Mouse (Mus musculus) intestine, embryonic 14.5 days (tissue): ENCODE measurements at regions not wholly inside any gene's neighbourhood (a gene's known extent, or its start where the extent isn't known, plus 50 kb on each side); places are given as distances from the start of the nearest gene placed in this dataset.

Experiments
- ATAC-seq: fragments of 200-750 bp; cut with Nextera tagmentation; replicated peaks from 2 replicates; pipeline ENCODE4 v1.8.0; 2017; ENCODE audit warnings: low read depth, moderate number of reproducible peaks, moderate TSS enrichment, moderate library complexity; ENCODE audit not compliant: low FRiP score, low TSS enrichment
- DNase-seq: peaks from one replicate; pipeline ENCODE4 v3.0.0-alpha.2; 2018; ENCODE audit warnings: low spot score
- H3K27ac ChIP-seq: fragments of 300-500 bp; sonication (generic); 2 replicates; pipeline ENCODE4 v1.5.1; 2014; ENCODE audit warnings: low read depth, mild to moderate bottlenecking, control low read depth
- H3K27me3 ChIP-seq: fragments of 300-500 bp; sonication (generic); replicated peaks from 2 replicates; pipeline ENCODE4 v1.6.1; 2014; ENCODE audit warnings: low read length, control low read depth; ENCODE audit not compliant: control insufficient read depth, insufficient read depth
- H3K36me3 ChIP-seq: fragments of 300-500 bp; sonication (generic); 2 replicates; pipeline ENCODE4 v1.6.1; 2014; ENCODE audit warnings: low read length, control low read depth; ENCODE audit not compliant: control insufficient read depth, insufficient read depth
- H3K4me1 ChIP-seq: fragments of 300-500 bp; sonication (generic); replicated peaks from 2 replicates; pipeline ENCODE4 v1.6.1; 2014; ENCODE audit warnings: low read length, control low read depth, mixed read lengths; ENCODE audit not compliant: control insufficient read depth, insufficient read depth
- H3K4me2 ChIP-seq: fragments of 300-500 bp; sonication (generic); 2 replicates; pipeline ENCODE4 v1.6.1; 2014; ENCODE audit warnings: low read length
- H3K4me3 ChIP-seq: fragments of 300-500 bp; sonication (generic); 2 replicates; pipeline ENCODE4 v1.5.1; 2014; ENCODE audit warnings: low read depth, low read length, control low read depth, mixed read lengths
- H3K9ac ChIP-seq: fragments of 300-500 bp; sonication (generic); 2 replicates; pipeline ENCODE4 v1.6.1; 2014; ENCODE audit warnings: mild to moderate bottlenecking, low read length
- H3K9me3 ChIP-seq: fragments of 300-500 bp; sonication (generic); 2 replicates; pipeline ENCODE4 v1.6.1; 2016; ENCODE audit warnings: low read length, control low read depth; ENCODE audit not compliant: control insufficient read depth
- WGBS: fragments of 180-500 bp; shearing (Covaris S2); extraction: QIAGEN DNeasy Blood & Tissue Kit; methylation state at CpG from one replicate; pipeline ENCODE4 v1.1.7; 2014; 5-methylcytosine and 5-hydroxymethylcytosine counted together

DNA sequence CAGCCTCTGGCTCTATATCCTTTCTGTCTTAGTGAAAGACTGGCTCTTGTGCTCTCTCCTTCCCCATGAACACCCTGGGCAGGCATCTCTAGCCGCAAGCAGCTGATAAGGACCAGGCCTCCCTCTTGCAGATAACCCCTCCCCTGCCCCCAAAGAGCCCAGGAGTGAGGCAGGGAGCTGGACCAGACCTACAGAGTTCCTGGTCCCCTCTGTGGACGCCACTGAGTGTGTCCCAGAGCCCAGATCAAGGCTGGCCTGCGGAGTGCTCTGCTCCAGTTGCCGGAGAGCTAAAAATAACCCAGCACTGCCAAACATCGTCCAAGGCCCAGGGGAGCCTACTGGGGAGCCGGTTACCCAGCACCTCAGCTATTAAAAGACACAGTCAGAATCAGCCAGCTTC is 93.2 kb upstream of the Mgme1 start:
- Histone ChIP-seq H3K27ac (peak overlapping the region; percentile 4; the same call in 1 of the 2 replicates), H3K9me3 (no peaks in the 10 kb centered on the region), H3K4me2 (no peak overlapping the region), H3K36me3 (no peaks in the 10 kb centered on the region), H3K4me3 (no peak overlapping the region), H3K27me3 (no peaks in the 10 kb centered on the region), H3K9ac (no peak overlapping the region), H3K4me1 (peaks cover 4% of the 10 kb centered on the region)
- 14% methylated on average over 6 of the region's 6 CpGs for WGBS
- DNase-seq (no peak), ATAC-seq (0 out of 2 replicates have a peak, but pooled peaks have one; percentile 6)

DNA sequence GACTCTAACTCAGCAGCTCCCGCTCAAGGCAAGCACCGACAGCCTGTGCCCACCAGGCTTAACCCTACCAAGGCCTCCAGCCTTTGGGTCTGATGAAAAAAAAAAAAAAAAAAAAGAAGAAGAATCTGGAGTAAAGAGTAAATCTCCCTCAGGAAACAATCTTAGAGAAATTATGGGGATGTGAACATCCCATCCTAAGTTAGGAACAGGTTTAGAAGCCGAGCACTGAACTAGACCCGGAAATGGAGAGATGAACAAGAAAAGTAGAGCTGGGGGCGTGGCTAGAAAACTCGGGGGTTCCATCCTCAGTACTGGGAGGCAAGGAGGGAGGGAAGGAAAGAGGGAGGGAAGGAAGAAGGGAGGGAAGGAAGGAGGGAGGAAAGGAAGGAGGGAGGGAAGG is 92.5 kb upstream of the Mgme1 start:
- Histone ChIP-seq H3K27me3 (no peaks in the 10 kb centered on the region), H3K9me3 (no peaks in the 10 kb centered on the region), H3K27ac (no peak overlapping the region), H3K4me1 (peaks cover 5% of the 10 kb centered on the region; the same call in 1 of the 2 replicates), H3K36me3 (no peaks in the 10 kb centered on the region), H3K4me2 (no peak overlapping the region), H3K9ac (no peak overlapping the region), H3K4me3 (no peak overlapping the region)
- 76% methylated on average over 6 of the region's 6 CpGs for WGBS
- no peak for DNase-seq
- ATAC-seq, result no peak

DNA sequence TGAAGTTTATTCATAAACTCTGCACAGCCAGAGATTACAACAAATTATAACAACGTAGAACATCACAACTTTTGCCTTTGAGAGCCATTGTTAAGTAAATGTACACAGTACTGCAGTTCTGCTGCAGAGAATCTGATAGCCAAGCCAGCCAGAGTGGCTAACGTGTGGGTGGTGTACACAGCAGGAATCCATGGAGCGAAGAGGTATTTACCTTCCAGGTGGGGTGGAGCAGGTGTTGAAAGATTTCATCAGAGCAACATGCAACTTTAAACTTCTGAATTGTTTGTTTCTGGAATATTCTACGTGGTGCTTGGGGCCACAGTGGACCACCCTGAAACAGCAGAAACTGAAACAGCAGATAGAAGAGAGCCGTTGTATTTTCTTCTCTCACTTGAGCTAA is 88.4 kb upstream of the Mgme1 start:
- 57% methylated on average over 5 of the region's 5 CpGs for WGBS
- H3K4me2 ChIP-seq, result no peak overlapping the region
- ATAC-seq, result no peak

DNA sequence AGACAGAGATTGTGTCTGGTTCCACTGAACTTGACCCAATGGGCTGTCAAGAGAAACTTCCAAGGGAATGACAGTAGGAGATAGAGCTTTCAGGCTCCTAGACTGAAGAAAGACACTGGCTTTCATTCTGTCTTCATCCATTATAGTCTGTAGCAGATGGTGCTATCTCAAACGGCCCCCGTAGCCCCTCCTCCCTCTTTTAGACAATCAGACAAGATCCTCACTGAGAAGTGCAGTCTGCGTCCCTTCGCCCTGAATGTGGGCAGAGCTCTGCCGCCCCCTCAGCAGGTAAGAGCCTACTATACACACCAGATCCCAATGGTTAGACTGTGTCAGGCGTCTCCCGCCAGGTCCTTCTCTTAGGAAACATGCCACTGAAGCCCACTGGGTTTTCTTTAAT is 87.9 kb upstream of the Mgme1 start:
- no peaks in the 10 kb centered on the region for H3K9me3 ChIP-seq
- 71% methylated on average over 7 of the region's 7 CpGs for WGBS
- H3K4me3 ChIP-seq, result no peak overlapping the region
- H3K27ac ChIP-seq, result no peak overlapping the region
- peaks cover 5% of the 10 kb centered on the region; the same call in 1 of the 2 replicates for H3K4me1 ChIP-seq
- no peak overlapping the region for H3K9ac ChIP-seq
- ATAC-seq (no peak), DNase-seq (no peak)
- H3K27me3 ChIP-seq, result no peaks in the 10 kb centered on the region
- no peaks in the 10 kb centered on the region for H3K36me3 ChIP-seq
- H3K4me2 ChIP-seq, result no peak overlapping the region

More for the DNA sequence above, 88.4 kb upstream of the Mgme1 start:
- Histone ChIP-seq H3K27ac (no peak overlapping the region), H3K9me3 (no peaks in the 10 kb centered on the region), H3K36me3 (no peaks in the 10 kb centered on the region), H3K4me3 (no peak overlapping the region), H3K27me3 (no peaks in the 10 kb centered on the region), H3K9ac (no peak overlapping the region), H3K4me1 (peaks cover 5% of the 10 kb centered on the region; the same call in 1 of the 2 replicates)
- no peak for DNase-seq

DNA sequence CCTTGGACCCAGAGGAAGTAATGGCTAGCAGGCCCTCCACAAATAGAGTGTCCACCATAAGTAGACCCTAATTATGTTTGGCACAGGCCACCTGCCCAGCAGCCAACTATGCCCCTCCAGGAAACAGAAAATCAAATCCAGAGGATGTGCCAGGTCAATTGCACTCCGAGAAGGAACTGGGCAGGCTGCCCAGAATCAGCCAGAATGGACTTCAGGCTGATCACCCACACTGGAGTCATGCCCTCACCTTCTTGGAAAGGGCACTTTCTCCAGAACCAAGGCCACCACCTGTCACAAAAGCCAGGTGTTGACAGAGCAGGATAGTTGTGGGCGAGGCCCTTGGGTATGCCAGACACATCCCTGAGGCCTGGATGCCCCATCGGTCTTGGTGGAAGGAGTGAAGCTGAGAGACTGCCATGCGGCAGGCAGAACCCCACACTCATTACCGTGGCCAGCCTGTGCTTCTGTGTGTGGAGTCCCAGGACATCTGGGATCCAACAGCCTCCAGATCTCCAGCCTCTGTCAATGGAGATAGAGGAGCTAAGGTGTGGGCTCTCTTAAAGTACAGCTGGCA is 87.0 kb upstream of the Mgme1 start:
- no peak overlapping the region for H3K4me2 ChIP-seq
- H3K36me3 ChIP-seq, result no peaks in the 10 kb centered on the region
- no peak overlapping the region for H3K27ac ChIP-seq
- DNase-seq (no peak), ATAC-seq (no peak)
- H3K9me3 ChIP-seq, result no peaks in the 10 kb centered on the region
- H3K4me3 ChIP-seq, result no peak overlapping the region
- H3K27me3 ChIP-seq, result no peaks in the 10 kb centered on the region
- H3K9ac ChIP-seq, result no peak overlapping the region
- peaks cover 5% of the 10 kb centered on the region; the same call in 1 of the 2 replicates for H3K4me1 ChIP-seq
- WGBS, result 73% methylated on average over 5 of the region's 5 CpGs

DNA sequence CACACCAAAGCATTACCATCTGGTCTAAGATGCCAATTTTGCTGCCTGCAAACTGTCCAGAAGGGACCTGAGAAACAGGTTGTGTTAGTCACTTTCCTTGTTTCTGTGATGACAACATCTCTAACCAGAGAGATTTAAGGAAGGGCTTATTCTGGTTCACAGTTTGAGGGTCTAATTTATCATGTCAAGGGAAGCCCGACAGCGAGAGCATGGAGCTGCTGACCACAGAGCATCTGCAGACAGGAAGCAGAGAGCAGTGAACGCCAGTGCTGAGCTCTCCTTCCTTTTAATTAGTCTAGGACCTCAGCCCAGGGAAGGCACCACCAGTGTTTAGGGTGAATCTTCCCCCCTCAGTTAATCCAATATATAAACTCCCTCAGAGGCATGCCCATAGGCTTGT is 85.3 kb upstream of the Mgme1 start:
- DNase-seq (no peak), ATAC-seq (no peak)
- WGBS, result 65% methylated on average over 3 of the region's 3 CpGs
- no peaks in the 10 kb centered on the region for H3K36me3 ChIP-seq
- H3K27ac ChIP-seq, result no peak overlapping the region
- no peak overlapping the region for H3K4me3 ChIP-seq
- H3K9ac ChIP-seq, result no peak overlapping the region
- no peak overlapping the region for H3K4me2 ChIP-seq
- H3K9me3 ChIP-seq, result no peaks in the 10 kb centered on the region
- H3K27me3 ChIP-seq, result no peaks in the 10 kb centered on the region
- H3K4me1 ChIP-seq, result peaks cover 5% of the 10 kb centered on the region; the same call in 1 of the 2 replicates

DNA sequence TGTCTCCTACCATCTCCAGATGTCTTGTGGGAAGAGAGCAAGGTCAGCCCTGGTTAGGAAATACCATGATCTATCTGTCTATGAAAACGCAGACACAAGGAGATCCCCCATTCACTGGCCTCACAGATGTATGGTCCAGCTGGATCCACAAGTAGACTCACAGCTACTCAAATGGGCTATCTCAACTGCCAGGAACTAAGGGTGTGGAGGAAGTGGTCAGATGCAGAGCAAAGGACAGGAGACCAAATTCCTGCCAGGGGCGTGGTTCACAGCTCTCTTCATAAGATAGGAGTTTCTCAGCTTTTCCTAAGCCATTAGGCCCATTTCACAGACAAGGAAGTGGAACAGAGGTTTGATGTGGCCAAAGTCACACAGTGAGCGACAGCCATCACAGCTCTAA is 84.0 kb upstream of the Mgme1 start:
- Histone ChIP-seq H3K9me3 (no peaks in the 10 kb centered on the region), H3K9ac (no peak overlapping the region), H3K4me3 (no peak overlapping the region), H3K36me3 (no peaks in the 10 kb centered on the region), H3K27me3 (no peaks in the 10 kb centered on the region), H3K27ac (no peak overlapping the region), H3K4me1 (peaks cover 15% of the 10 kb centered on the region; the same call in 1 of the 2 replicates), H3K4me2 (no peak overlapping the region)
- DNase-seq, result no peak
- no peak for ATAC-seq
- WGBS, result 88% methylated on average over 3 of the region's 3 CpGs

DNA sequence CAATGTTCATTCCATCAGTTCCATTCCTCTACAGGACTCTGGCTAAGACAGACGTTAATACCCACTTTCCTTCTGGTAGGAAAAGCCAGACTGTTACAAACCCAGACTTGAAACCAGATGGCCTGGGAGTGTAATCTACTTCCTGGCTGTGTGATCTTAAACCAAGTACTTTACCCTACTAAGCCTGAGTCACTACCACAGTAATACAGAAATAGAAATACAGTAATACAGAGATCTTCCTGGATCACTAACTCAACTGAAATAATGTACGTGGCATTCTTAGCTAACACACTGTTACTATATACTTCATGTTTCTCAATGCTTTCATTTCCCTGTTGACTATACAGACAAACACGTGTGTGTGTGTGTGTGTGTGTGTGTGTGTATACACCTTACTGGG is 82.4 kb upstream of the Mgme1 start:
- Histone ChIP-seq H3K4me2 (no peak overlapping the region), H3K4me1 (peaks cover 10% of the 10 kb centered on the region; the same call in 1 of the 2 replicates), H3K27ac (no peak overlapping the region), H3K36me3 (no peaks in the 10 kb centered on the region), H3K27me3 (no peaks in the 10 kb centered on the region), H3K9me3 (no peaks in the 10 kb centered on the region), H3K4me3 (no peak overlapping the region), H3K9ac (no peak overlapping the region)
- no peak for ATAC-seq
- DNase-seq, result no peak
- WGBS, result 70% methylated on average over 3 of the region's 3 CpGs

DNA sequence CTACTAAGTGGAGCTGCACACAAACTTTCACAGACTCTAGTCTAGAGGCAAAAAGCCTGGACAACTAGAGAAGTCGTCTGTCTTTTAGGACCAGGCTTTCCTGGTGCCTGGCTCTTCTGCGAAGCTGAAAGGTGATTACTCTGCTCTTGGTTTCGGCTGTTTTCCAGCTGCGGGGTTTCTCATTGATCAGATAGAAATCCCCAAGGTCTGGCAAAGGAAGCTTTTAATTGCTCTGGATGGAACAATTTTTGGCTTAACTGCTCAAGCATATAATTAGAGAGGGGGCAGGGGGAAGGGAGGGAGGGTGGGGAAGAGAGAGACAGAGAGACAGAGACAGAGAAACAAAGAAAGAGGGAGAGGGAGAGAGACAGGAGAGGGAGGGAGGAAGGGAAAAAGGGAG is 82.0 kb upstream of the Mgme1 start:
- Histone ChIP-seq H3K9ac (no peak overlapping the region), H3K4me3 (no peak overlapping the region), H3K4me2 (no peak overlapping the region), H3K9me3 (no peaks in the 10 kb centered on the region), H3K27me3 (no peaks in the 10 kb centered on the region), H3K27ac (no peak overlapping the region), H3K36me3 (no peaks in the 10 kb centered on the region), H3K4me1 (peaks cover 10% of the 10 kb centered on the region; the same call in 1 of the 2 replicates)
- DNase-seq (no peak), ATAC-seq (no peak)
- 31% methylated on average over 4 of the region's 4 CpGs for WGBS
